Mouse (Mus musculus): ENCODE data around the gene 2310057N15Rik. TPM values are rescaled to one million over a fixed set of nuclear protein-coding genes. Genes with fewer than 3 reads are reported as not detected.

Gene 2310057N15Rik
- polyA plus RNA-seq (2017; shearing (Covaris generic)), result not detected

DNA sequence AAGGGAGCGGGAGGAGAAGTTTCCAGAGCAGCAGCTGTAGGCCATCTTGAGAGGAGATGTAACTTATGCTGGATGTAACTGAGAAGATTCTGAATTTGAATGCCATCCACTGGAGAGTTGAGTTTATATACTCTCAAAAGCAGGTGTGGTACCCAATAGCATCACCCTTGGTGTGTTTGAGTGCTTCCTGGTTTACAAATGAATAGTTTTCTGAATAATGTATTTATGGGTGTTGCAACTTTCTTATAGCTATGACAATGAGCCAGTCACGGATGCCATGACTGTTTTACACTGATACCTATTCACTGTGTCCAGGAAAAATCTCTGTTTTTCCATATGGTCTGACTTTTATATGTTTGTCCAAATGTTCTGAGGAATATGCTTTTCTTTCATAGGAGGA lies at the start of gene 2310057N15Rik:
TSS of gene 2310057N15Rik (minus strand) at position 101 of the 400 bp plus-strand sequence.

GRCm38 (mm10) chr16:88820066-88820465 lies 46.1 kb upstream of the 2310057N15Rik start, which contains the start of gene Krtap15:
Gene Krtap15, plus strand, starts transcription at chr16:88820215.

GRCm38 (mm10) chr16:88811827-88812226 lies 37.8 kb upstream of the 2310057N15Rik start, which contains the start of gene Gm20741:
Gene Gm20741, minus strand, starts transcription at chr16:88812220.

GRCm38 (mm10) chr16:88777596-88777995 lies 3.6 kb upstream of the 2310057N15Rik start, which contains the start of gene Gm5965:
Gene Gm5965, plus strand, starts transcription at chr16:88777896.

GRCm38 (mm10) chr16:88758547-88758946 lies 15.5 kb downstream of the 2310057N15Rik start, which contains the start of gene 2310034C09Rik:
Gene 2310034C09Rik, plus strand, starts transcription at chr16:88758847.

GRCm38 (mm10) chr16:88751535-88751934 lies 22.5 kb downstream of the 2310057N15Rik start, which contains the start of gene Krtap13:
Gene Krtap13, minus strand, starts transcription at chr16:88751635.

GRCm38 (mm10) chr16:88728812-88729275 lies 45.2 kb downstream of the 2310057N15Rik start, which contains the start of gene Krtap13-1:
Gene Krtap13-1, plus strand, starts transcription at chr16:88728862.

Other genes with a start within 250 kb of the 2310057N15Rik start
- not detected for gene Cldn8, start 211.0 kb downstream of the 2310057N15Rik start, polyA plus RNA-seq (2017; shearing (Covaris generic))
- gene Krtap24-1, start 161.9 kb downstream of the 2310057N15Rik start, polyA plus RNA-seq (2017; shearing (Covaris generic)), result not detected
- not detected for gene 2310079G19Rik, start 146.5 kb downstream of the 2310057N15Rik start, polyA plus RNA-seq (2017; shearing (Covaris generic))
- not detected for gene Krtap26-1, start 126.4 kb downstream of the 2310057N15Rik start, polyA plus RNA-seq (2017; shearing (Covaris generic))
- gene Krtap27-1, start 102.5 kb downstream of the 2310057N15Rik start, polyA plus RNA-seq (2017; shearing (Covaris generic)), result not detected
- gene 2310061N02Rik, start 66.2 kb downstream of the 2310057N15Rik start, polyA plus RNA-seq (2017; shearing (Covaris generic)), result not detected
- not detected for gene Krtap13-1, start 45.3 kb downstream of the 2310057N15Rik start, polyA plus RNA-seq (2017; shearing (Covaris generic))
- not detected for gene Krtap13, start 22.6 kb downstream of the 2310057N15Rik start, polyA plus RNA-seq (2017; shearing (Covaris generic))
- not detected for gene 2310034C09Rik, start 15.4 kb downstream of the 2310057N15Rik start, polyA plus RNA-seq (2017; shearing (Covaris generic))
- not detected for gene Gm5965, start 3.7 kb upstream of the 2310057N15Rik start, polyA plus RNA-seq (2017; shearing (Covaris generic))
- not detected for gene Gm20741, start 38.0 kb upstream of the 2310057N15Rik start, polyA plus RNA-seq (2017; shearing (Covaris generic))
- gene Krtap15, start 46.0 kb upstream of the 2310057N15Rik start, polyA plus RNA-seq (2017; shearing (Covaris generic)), result not detected
- not detected for gene Krtap14, start 51.9 kb upstream of the 2310057N15Rik start, polyA plus RNA-seq (2017; shearing (Covaris generic))
- not detected for gene Krtap19-1, start 95.2 kb upstream of the 2310057N15Rik start, polyA plus RNA-seq (2017; shearing (Covaris generic))
- not detected for gene Krtap19-2, start 100.1 kb upstream of the 2310057N15Rik start, polyA plus RNA-seq (2017; shearing (Covaris generic))
- not detected for gene Krtap19-3, start 103.8 kb upstream of the 2310057N15Rik start, polyA plus RNA-seq (2017; shearing (Covaris generic))
- gene Krtap19-4, start 110.9 kb upstream of the 2310057N15Rik start, polyA plus RNA-seq (2017; shearing (Covaris generic)), result not detected
- gene Krtap19-5, start 122.3 kb upstream of the 2310057N15Rik start, polyA plus RNA-seq (2017; shearing (Covaris generic)), result not detected
- not detected for gene Krtap19-9b, start 158.1 kb upstream of the 2310057N15Rik start, polyA plus RNA-seq (2017; shearing (Covaris generic))
- not detected for gene Krtap16-3, start 188.7 kb upstream of the 2310057N15Rik start, polyA plus RNA-seq (2017; shearing (Covaris generic))
- not detected for gene Krtap22-2, start 236.6 kb upstream of the 2310057N15Rik start, polyA plus RNA-seq (2017; shearing (Covaris generic))
- gene Gm10229, start 241.1 kb upstream of the 2310057N15Rik start, polyA plus RNA-seq (2017; shearing (Covaris generic)), result not detected

Measured in inflammation-experienced regulatory T-cells, adult 16 weeks (primary cell).